Mouse (Mus musculus): ENCODE data around the gene Aurkb. TPM values are rescaled to one million over a fixed set of nuclear protein-coding genes. Genes with fewer than 3 reads are reported as not detected.
A peak's percentile ranks its signal among the peaks of the same experiment; 100 is the strongest.

Aurkb gene
- polyA plus RNA-seq, 1 experiment from 2014 or later = 61.3 TPM

- Histone ChIP-seq H3K4me3 (replicated peaks) (no peak overlapping the region), H3K27ac (no peak overlapping the region), H3K36me3 (no peaks in the 10 kb centered on the region), H3K4me1 (replicated peaks) (peaks cover 7% of the 10 kb centered on the region), H3K27me3 (no peaks in the 10 kb centered on the region), H3K9ac (replicated peaks) (no peak overlapping the region), H3K9me3 (no peaks in the 10 kb centered on the region), H3K4me2 (replicated peaks) (no peak overlapping the region)
- 89% methylated on average over 6 of the region's 6 CpGs for WGBS
- no peak for ATAC-seq
These were observed 32.6 kb downstream of the Aurkb start for GRCm38 (mm10) chr11:69078041-69078440.

DNA sequence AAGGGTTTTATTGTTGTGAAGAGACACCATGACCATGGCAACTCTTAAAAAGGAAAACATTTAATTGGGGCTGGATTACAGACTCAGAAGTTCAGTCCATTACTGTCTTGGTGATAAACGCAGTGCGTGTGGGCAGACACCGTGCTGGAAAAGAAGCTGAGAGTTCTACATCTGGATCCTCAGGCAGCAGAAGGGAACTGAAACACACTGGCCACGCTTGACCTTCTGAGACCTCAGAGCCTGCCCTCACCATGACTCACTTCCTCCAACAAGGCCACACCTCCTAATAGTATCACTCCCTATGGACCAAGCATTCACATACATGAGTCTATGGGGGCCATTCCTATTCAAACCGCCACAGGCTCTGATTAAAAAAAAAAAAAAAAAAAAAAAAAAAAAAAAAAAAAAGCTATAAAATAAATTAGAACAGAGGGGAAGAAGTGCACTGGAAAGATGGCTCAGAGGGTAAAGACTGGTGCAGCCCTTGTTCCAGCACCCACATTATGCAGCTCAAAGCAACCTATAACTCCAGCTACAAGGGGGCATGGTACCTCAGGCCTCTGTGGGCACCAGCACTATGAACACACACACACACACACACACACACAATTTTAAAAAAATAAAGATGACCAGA, 33.5 kb downstream of the Aurkb start:
- peaks cover 5% of the 10 kb centered on the region for H3K4me1 ChIP-seq (replicated peaks)
- no peak overlapping the region for H3K4me3 ChIP-seq (replicated peaks)
- no peaks in the 10 kb centered on the region for H3K36me3 ChIP-seq
- no peaks in the 10 kb centered on the region for H3K27me3 ChIP-seq
- H3K9me3 ChIP-seq = no peaks in the 10 kb centered on the region
- 85% methylated on average over 5 of the region's 5 CpGs for WGBS
- no peak for ATAC-seq
- no peak overlapping the region for H3K27ac ChIP-seq
- H3K9ac ChIP-seq (replicated peaks) = no peak overlapping the region
- no peak overlapping the region for H3K4me2 ChIP-seq (replicated peaks)

- Histone ChIP-seq H3K9me3 (no peaks in the 10 kb centered on the region), H3K27ac (no peak overlapping the region), H3K9ac (replicated peaks) (no peak overlapping the region), H3K4me1 (replicated peaks) (no peaks in the 10 kb centered on the region), H3K4me2 (replicated peaks) (no peak overlapping the region), H3K4me3 (replicated peaks) (no peak overlapping the region), H3K36me3 (no peaks in the 10 kb centered on the region), H3K27me3 (no peaks in the 10 kb centered on the region)
- no peak for ATAC-seq
- 85% methylated on average over 15 of the region's 15 CpGs for WGBS
These were observed 34.8 kb downstream of the Aurkb start for GRCm38 (mm10) chr11:69080102-69080854.

- WGBS = 89% methylated on average over 8 of the region's 8 CpGs
- no peak overlapping the region for H3K4me3 ChIP-seq (replicated peaks)
- H3K4me1 ChIP-seq (replicated peaks) = no peaks in the 10 kb centered on the region
- no peaks in the 10 kb centered on the region for H3K9me3 ChIP-seq
- H3K36me3 ChIP-seq = no peaks in the 10 kb centered on the region
- no peak overlapping the region for H3K27ac ChIP-seq
- no peak overlapping the region for H3K9ac ChIP-seq (replicated peaks)
- no peaks in the 10 kb centered on the region for H3K27me3 ChIP-seq
- no peak for ATAC-seq
- H3K4me2 ChIP-seq (replicated peaks) = no peak overlapping the region
These were observed 35.4 kb downstream of the Aurkb start for GRCm38 (mm10) chr11:69080855-69081222.

DNA sequence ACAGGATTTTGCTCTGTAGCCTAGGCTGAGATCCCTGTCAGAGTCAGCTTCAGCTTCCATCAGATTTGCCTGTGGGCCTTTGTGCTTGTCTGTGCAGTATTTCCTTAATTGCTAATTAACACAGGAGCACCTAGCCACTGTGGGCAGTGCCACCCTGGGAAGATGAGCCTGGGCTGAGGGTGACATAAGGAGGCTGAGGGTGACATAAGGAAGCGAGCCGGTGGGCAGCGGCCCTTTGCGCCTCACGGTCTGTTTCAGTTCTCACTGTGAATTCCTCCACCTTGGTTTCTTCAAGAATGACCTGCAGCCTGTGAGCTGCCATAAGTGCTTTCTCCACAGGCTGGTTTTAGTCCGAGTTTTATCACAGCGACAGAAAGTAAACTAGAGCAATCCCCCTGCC, 36.2 kb downstream of the Aurkb start:
- WGBS = 85% methylated on average over 7 of the region's 7 CpGs
- Histone ChIP-seq H3K4me2 (replicated peaks) (no peak overlapping the region), H3K4me1 (replicated peaks) (no peaks in the 10 kb centered on the region), H3K27ac (no peak overlapping the region; the same call in 1 of the 2 replicates), H3K9me3 (no peaks in the 10 kb centered on the region), H3K9ac (replicated peaks) (no peak overlapping the region), H3K4me3 (replicated peaks) (no peak overlapping the region), H3K27me3 (no peaks in the 10 kb centered on the region), H3K36me3 (no peaks in the 10 kb centered on the region)
- ATAC-seq = no peak

GRCm38 (mm10) chr11:69085608-69086007, 40.2 kb downstream of the Aurkb start:
- Histone ChIP-seq H3K36me3 (peaks cover 11% of the 10 kb centered on the region), H3K27ac (no peak overlapping the region), H3K9me3 (no peaks in the 10 kb centered on the region), H3K9ac (replicated peaks) (no peak overlapping the region), H3K27me3 (no peaks in the 10 kb centered on the region), H3K4me2 (replicated peaks) (no peak overlapping the region), H3K4me1 (replicated peaks) (peaks cover 29% of the 10 kb centered on the region), H3K4me3 (replicated peaks) (no peak overlapping the region)
- 70% methylated on average over 6 of the region's 6 CpGs for WGBS
- no peak for ATAC-seq

DNA sequence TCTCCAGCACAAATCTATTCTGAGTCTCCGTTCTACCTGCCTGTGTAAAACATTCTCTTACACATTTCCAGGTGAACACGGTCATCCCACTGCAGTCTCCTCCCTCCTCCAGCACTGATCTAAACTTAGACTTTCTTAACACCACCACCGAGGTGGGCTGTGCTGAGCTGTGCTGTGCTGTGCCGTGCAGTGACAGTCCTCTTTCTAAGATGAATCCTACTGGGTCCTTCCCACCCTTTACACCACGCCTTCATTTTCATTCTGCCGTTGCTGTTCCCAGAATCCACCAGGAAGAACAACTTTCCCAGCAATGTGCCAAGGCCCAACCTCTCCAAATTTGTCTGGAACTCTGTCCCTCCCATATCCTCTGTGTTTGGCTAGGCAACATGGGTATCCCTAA, 40.9 kb downstream of the Aurkb start:
- Histone ChIP-seq H3K9me3 (no peaks in the 10 kb centered on the region), H3K4me3 (replicated peaks) (no peak overlapping the region), H3K27me3 (no peaks in the 10 kb centered on the region), H3K4me1 (replicated peaks) (peaks cover 36% of the 10 kb centered on the region), H3K27ac (no peak overlapping the region), H3K4me2 (replicated peaks) (no peak overlapping the region), H3K36me3 (peaks cover 16% of the 10 kb centered on the region), H3K9ac (replicated peaks) (no peak overlapping the region)
- WGBS = 73% methylated on average over 6 of the region's 6 CpGs
- no peak for ATAC-seq

DNA sequence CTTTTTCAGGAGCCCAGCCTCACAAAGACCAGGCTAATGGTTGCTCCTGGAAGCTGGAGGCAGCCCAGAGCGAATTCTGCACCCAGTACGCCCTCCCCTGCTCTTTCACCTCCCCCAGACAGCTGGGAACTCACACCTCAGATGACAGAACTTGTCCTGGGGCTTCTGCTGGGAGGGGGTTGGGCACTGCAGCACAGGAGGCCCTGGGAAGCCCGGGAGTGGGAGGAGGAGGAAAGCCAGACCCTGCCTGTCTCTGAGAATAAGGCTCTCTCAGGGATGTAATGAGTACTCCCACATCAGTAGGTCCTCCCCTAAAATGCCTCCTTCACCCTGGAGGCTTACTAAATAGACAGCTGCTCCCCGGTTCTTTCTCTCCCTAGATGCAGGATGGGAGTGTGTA, 41.6 kb downstream of the Aurkb start:
- peaks cover 43% of the 10 kb centered on the region for H3K4me1 ChIP-seq (replicated peaks)
- H3K36me3 ChIP-seq = peaks cover 23% of the 10 kb centered on the region
- no peak overlapping the region for H3K4me3 ChIP-seq (replicated peaks)
- no peak overlapping the region for H3K4me2 ChIP-seq (replicated peaks)
- no peak for ATAC-seq
- 0 out of 2 replicates have a peak overlapping the region, but pooled peaks have one; percentile 28 for H3K9ac ChIP-seq (replicated peaks)
- peak overlapping the region; percentile 51 for H3K27ac ChIP-seq
- WGBS = 41% methylated on average over 4 of the region's 4 CpGs
- no peaks in the 10 kb centered on the region for H3K27me3 ChIP-seq
- H3K9me3 ChIP-seq = no peaks in the 10 kb centered on the region

DNA sequence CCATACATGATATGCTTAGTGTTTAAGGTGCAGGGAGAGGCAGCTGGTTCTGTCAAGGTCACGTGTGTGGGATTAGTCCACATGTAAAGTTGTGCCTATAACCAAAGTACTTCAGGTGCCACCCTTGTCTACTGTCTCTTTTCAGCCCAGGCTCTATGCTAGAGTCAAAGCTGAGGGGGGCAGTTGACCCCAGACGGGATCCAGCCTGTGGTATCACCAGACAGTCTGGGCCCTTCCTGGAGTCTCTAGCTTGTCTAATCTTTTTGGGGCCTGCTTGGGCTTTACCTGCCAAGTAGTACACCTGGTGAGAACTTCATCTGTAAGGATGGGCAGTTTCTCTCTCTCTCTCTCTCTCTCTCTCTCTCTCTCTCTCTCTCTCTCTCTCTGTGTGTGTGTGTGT, 42.1 kb downstream of the Aurkb start:
- H3K9ac ChIP-seq (replicated peaks) = peak overlapping the region; percentile 97; the same call in 1 of the 2 replicates
- peak overlapping the region; percentile 94 for H3K4me2 ChIP-seq (replicated peaks)
- H3K27ac ChIP-seq = peak overlapping the region; percentile 51; the same call in 1 of the 2 replicates
- H3K36me3 ChIP-seq = peaks cover 26% of the 10 kb centered on the region
- H3K4me1 ChIP-seq (replicated peaks) = peaks cover 45% of the 10 kb centered on the region
- peak overlapping the region; percentile 97 for H3K4me3 ChIP-seq (replicated peaks)
- 81% methylated on average over 2 of the region's 2 CpGs for WGBS
- H3K27me3 ChIP-seq = no peaks in the 10 kb centered on the region
- no peaks in the 10 kb centered on the region for H3K9me3 ChIP-seq
- ATAC-seq = no peak

GRCm38 (mm10) chr11:69088103-69088855, 42.8 kb downstream of the Aurkb start, which contains the start of gene Vamp2:
Gene Vamp2 (plus strand): TSS chr11:69088490.
- no peaks in the 10 kb centered on the region for H3K27me3 ChIP-seq
- peak within 1 kb of the TSS; percentile 97 for H3K9ac ChIP-seq (replicated peaks)
- peaks cover 47% of the 10 kb centered on the region for H3K4me1 ChIP-seq (replicated peaks)
- H3K4me2 ChIP-seq (replicated peaks) = peak within 1 kb of the TSS; percentile 94
- H3K36me3 ChIP-seq = peaks cover 29% of the 10 kb centered on the region
- peak within 1 kb of the TSS; percentile 95 for H3K27ac ChIP-seq
- peak; percentile 84 for ATAC-seq
- H3K9me3 ChIP-seq = no peaks in the 10 kb centered on the region
- peak within 1 kb of the TSS; percentile 97 for H3K4me3 ChIP-seq (replicated peaks)
- 1% methylated on average over 63 of the region's 67 CpGs for WGBS

GRCm38 (mm10) chr11:69088856-69089615, 43.6 kb downstream of the Aurkb start:
- peaks cover 49% of the 10 kb centered on the region for H3K4me1 ChIP-seq (replicated peaks)
- peak overlapping the region; percentile 97 for H3K9ac ChIP-seq (replicated peaks)
- no peaks in the 10 kb centered on the region for H3K27me3 ChIP-seq
- WGBS = 10% methylated on average over 25 of the region's 25 CpGs
- ATAC-seq = peak; percentile 25; the same call in 1 of the 2 replicates
- no peaks in the 10 kb centered on the region for H3K9me3 ChIP-seq
- peaks cover 29% of the 10 kb centered on the region for H3K36me3 ChIP-seq
- peak overlapping the region; percentile 97 for H3K4me3 ChIP-seq (replicated peaks)
- peak overlapping the region; percentile 94 for H3K4me2 ChIP-seq (replicated peaks)
- H3K27ac ChIP-seq = peak overlapping the region; percentile 95

Measured in midbrain, embryonic 13.5 days (tissue).